Comparison of ENCODE assay signal across 8 mouse cellular contexts in genomic region chrX:101638856-101639255, GRCm38 (mm10). TPM values are rescaled to one million over a fixed set of nuclear protein-coding genes. Genes with fewer than 3 reads are reported as not detected.
DNase-seq lines count a peak whose midpoint lies in the region; ATAC-seq and TF ChIP-seq lines count a peak whose summit lies in the region.

No protein-coding gene starts in this region.

- H3K9ac ChIP-seq in hindbrain, embryonic 16.5 days (ENCODE audit: low read depth, low read length): no peak overlapping the region; the same call in 1 of the 2 replicates
- no peak overlapping the region for H3K9ac ChIP-seq in midbrain, postnatal 0 days (replicated peaks; ENCODE audit: low read length, poor library complexity, severe bottlenecking)

- no peak for TF ChIP-seq CTCF in layer of hippocampus, adult 2 months (conservative IDR thresholded peaks at IDR 0.05)
- TF ChIP-seq CTCF in midbrain, postnatal 0 days (IDR thresholded peaks at IDR 0.05): no peak

- no peaks in the 10 kb centered on the region for H3K36me3 ChIP-seq in hindbrain, embryonic 16.5 days (ENCODE audit: control insufficient read depth, insufficient read depth, low read length)
- H3K36me3 ChIP-seq in midbrain, postnatal 0 days (ENCODE audit: insufficient read depth, low read length): no peaks in the 10 kb centered on the region

- H3K27me3 ChIP-seq in hindbrain, embryonic 16.5 days (replicated peaks; ENCODE audit: control insufficient read depth, insufficient read depth, low read length): peaks cover 2% of the 10 kb centered on the region; the same call in 1 of the 2 replicates
- H3K27me3 ChIP-seq in midbrain, postnatal 0 days (ENCODE audit: insufficient read depth, low read length): peaks cover 3% of the 10 kb centered on the region; the same call in 1 of the 2 replicates

- no peaks in the 10 kb centered on the region; the same call in 1 of the 2 replicates for H3K4me1 ChIP-seq in brown adipose tissue, adult 24 weeks (ENCODE audit: control insufficient read depth, insufficient read depth, insufficient read length, low read length)
- peaks cover 3% of the 10 kb centered on the region; the same call in 1 of the 2 replicates for H3K4me1 ChIP-seq in hindbrain, embryonic 16.5 days (ENCODE audit: control insufficient read depth, insufficient read depth, low read depth, low read length)
- H3K4me1 ChIP-seq in midbrain, postnatal 0 days (ENCODE audit: insufficient read depth, low read length): no peaks in the 10 kb centered on the region

- WGBS in hindbrain, embryonic 16.5 days: 25% methylated on average over 3 of the region's 3 CpGs
- WGBS in midbrain, postnatal 0 days: 29% methylated on average over 3 of the region's 3 CpGs

- H3K27ac ChIP-seq in layer of hippocampus, adult 2 months: peak overlapping the region; percentile 98
- peak overlapping the region; percentile 71 for H3K27ac ChIP-seq in brown adipose tissue, adult 24 weeks (replicated peaks; ENCODE audit: low read depth, low read length)
- no peak overlapping the region for H3K27ac ChIP-seq in hindbrain, embryonic 16.5 days (ENCODE audit: low read depth, low read length)
- H3K27ac ChIP-seq in midbrain, postnatal 0 days (ENCODE audit: low read depth, low read length): no peak overlapping the region

- no peaks in the 10 kb centered on the region for H3K9me3 ChIP-seq in hindbrain, embryonic 16.5 days (ENCODE audit: control insufficient read depth, low read length)
- H3K9me3 ChIP-seq in midbrain, postnatal 0 days (ENCODE audit: low read length): no peaks in the 10 kb centered on the region

- H3K4me2 ChIP-seq in hindbrain, embryonic 16.5 days (ENCODE audit: low read length): peak overlapping the region; percentile 41
- peak overlapping the region; percentile 42 for H3K4me2 ChIP-seq in midbrain, postnatal 0 days (ENCODE audit: low read depth, low read length, poor library complexity, severe bottlenecking)

- no peak for DNase-seq in layer of hippocampus, adult 2 months (ENCODE audit: low spot score in 2 of 2)
- no peak for DNase-seq in layer of hippocampus, postnatal 14 days (ENCODE audit: low spot score in 2 of 2)
- no peak for DNase-seq in midbrain, postnatal 0 days (ENCODE audit: low spot score)
- no peak for DNase-seq in layer of hippocampus, adult 9-11 months
- no peak for DNase-seq in urinary bladder, postnatal 10 days (ENCODE audit: low spot score)
- no peak for DNase-seq in cerebellum, adult 11 months

- no peak for ATAC-seq in hindbrain, embryonic 16.5 days
- ATAC-seq in midbrain, postnatal 0 days (ENCODE audit: low FRiP score): no peak

- H3K4me3 ChIP-seq in layer of hippocampus, adult 2 months: peak overlapping the region; percentile 75; the same call in 1 of the 2 replicates
- peak overlapping the region; percentile 55; the same call in 1 of the 2 replicates for H3K4me3 ChIP-seq in brown adipose tissue, adult 24 weeks (ENCODE audit: insufficient read depth, low read depth, low read length)
- H3K4me3 ChIP-seq in hindbrain, embryonic 16.5 days (ENCODE audit: low read length): peak overlapping the region; percentile 64
- peak overlapping the region; percentile 59; the same call in 1 of the 2 replicates for H3K4me3 ChIP-seq in midbrain, postnatal 0 days (ENCODE audit: low read depth, low read length)

RNA-seq across cellular contexts. Expression of gene Ogt, which starts 1.0 kb away (rescaled TPM):
- total RNA-seq in layer of hippocampus, adult 2 months (2021): 100 to 1,000 TPM; 228 to 241 TPM
- total RNA-seq in layer of hippocampus, postnatal 14 days (2021): 100 to 1,000 TPM; 187 to 208 TPM
- 41.8 and 49.2 TPM in 2 replicates for polyA plus RNA-seq in brown adipose tissue, adult 24 weeks (2012; ENCODE audit: insufficient read depth, insufficient read length, missing spikeins)
- polyA plus RNA-seq in hindbrain, embryonic 16.5 days (2015; fragmentation: Nextera tagmentation; extraction: Ambion mirVana): 157 and 186 TPM in 2 replicates
- total RNA-seq in midbrain, postnatal 0 days (2014; rRNA removed): 125 and 174 TPM in 2 replicates
- polyA plus RNA-seq in midbrain, postnatal 0 days (2015; fragmentation: Nextera tagmentation; extraction: Ambion mirVana): 97.6 and 110 TPM in 2 replicates

Comparison
In these comparisons a context has a peak if more than half of its experiments do, and no peak if none do; other contexts are left out.
1. H3K27ac ChIP-seq: peak in layer of hippocampus, adult 2 months (single experiment) and brown adipose tissue, adult 24 weeks (single experiment); none in hindbrain, embryonic 16.5 days (single experiment) and midbrain, postnatal 0 days (single experiment).
2. Peak in every context shown above with its lines, with median percentiles within 50 percentile points of each other: H3K4me3 ChIP-seq.